Mouse (Mus musculus): Measurements from ENCODE around the gene Arid4b.

GRCm38 (mm10) chr13:14115805-14116204 is 52.8 kb downstream of the Arid4b start:
- TF ChIP-seq POLR2A (IDR thresholded peaks at IDR 0.05; ENCODE audit: insufficient read length, low read depth) (no peak), SRF (IDR thresholded peaks at IDR 0.05; ENCODE audit: control insufficient read depth, insufficient read length, low read depth) (no peak), MYOD1 (IDR thresholded peaks at IDR 0.05; ENCODE audit: control insufficient read depth in 1 of 3, insufficient read length in 2 of 3, low read depth in 2 of 3) (no peak), E2F4 (IDR thresholded peaks at IDR 0.05; ENCODE audit: insufficient read depth) (no peak), USF1 (IDR thresholded peaks at IDR 0.05; ENCODE audit: low read depth) (no peak)

Data from myocyte (in vitro differentiated cells).